Mouse (Mus musculus): ENCODE data around the gene Gm9817. TPM values are rescaled to one million over a fixed set of nuclear protein-coding genes. Genes with fewer than 3 reads are reported as not detected.

Gene Gm9817
- polyA plus RNA-seq, 1 experiment = 0.70 TPM

- no peaks in the 10 kb centered on the region for H3K36me3 ChIP-seq (ENCODE audit: control insufficient read depth, insufficient read depth, low read length, poor library complexity, severe bottlenecking)
- no peak overlapping the region for H3K27ac ChIP-seq (ENCODE audit: insufficient read depth, low read length)
- no peaks in the 10 kb centered on the region for H3K4me1 ChIP-seq (ENCODE audit: control insufficient read depth, insufficient read depth, low read length)
- H3K27me3 ChIP-seq (ENCODE audit: control insufficient read depth, insufficient read depth, low read length, poor library complexity, severe bottlenecking) = no peaks in the 10 kb centered on the region
- no peak overlapping the region for H3K9ac ChIP-seq (ENCODE audit: low read depth, poor library complexity, severe bottlenecking)
- TF ChIP-seq EP300 (IDR thresholded peaks at IDR 0.05; ENCODE audit: insufficient read depth, low read depth, low read length) (no peak), POLR2A (IDR thresholded peaks at IDR 0.05; ENCODE audit: insufficient read depth, low read length) (no peak), CTCF (IDR thresholded peaks at IDR 0.05; ENCODE audit: low read depth, low read length) (no peak)
- no peaks in the 10 kb centered on the region for H3K9me3 ChIP-seq (replicated peaks; ENCODE audit: control insufficient read depth, insufficient read depth, low read length, poor library complexity, severe bottlenecking)
- H3K4me3 ChIP-seq (ENCODE audit: low read depth, low read length) = no peak overlapping the region
These were observed 29.1 kb upstream of the Gm9817 start for GRCm38 (mm10) chr13:45049261-45050020.

GRCm38 (mm10) chr13:45052805-45053204 lies 25.7 kb upstream of the Gm9817 start:
- Histone ChIP-seq H3K4me3 (ENCODE audit: low read depth, low read length) (no peak overlapping the region), H3K36me3 (ENCODE audit: control insufficient read depth, insufficient read depth, low read length, poor library complexity, severe bottlenecking) (no peaks in the 10 kb centered on the region)

GRCm38 (mm10) chr13:45053843-45054242 lies 24.6 kb upstream of the Gm9817 start:
- no peaks in the 10 kb centered on the region for H3K4me1 ChIP-seq (ENCODE audit: control insufficient read depth, insufficient read depth, low read length)
- no peaks in the 10 kb centered on the region for H3K27me3 ChIP-seq (ENCODE audit: control insufficient read depth, insufficient read depth, low read length, poor library complexity, severe bottlenecking)

More at GRCm38 (mm10) chr13:45052805-45053204, 25.7 kb upstream of the Gm9817 start:
- H3K27ac ChIP-seq (ENCODE audit: insufficient read depth, low read length) = no peak overlapping the region
- no peak overlapping the region for H3K9ac ChIP-seq (ENCODE audit: low read depth, poor library complexity, severe bottlenecking)
- TF ChIP-seq POLR2A (IDR thresholded peaks at IDR 0.05; ENCODE audit: insufficient read depth, low read length) (no peak), EP300 (IDR thresholded peaks at IDR 0.05; ENCODE audit: insufficient read depth, low read depth, low read length) (no peak), CTCF (IDR thresholded peaks at IDR 0.05; ENCODE audit: low read depth, low read length) (no peak)
- no peaks in the 10 kb centered on the region for H3K4me1 ChIP-seq (ENCODE audit: control insufficient read depth, insufficient read depth, low read length)
- no peaks in the 10 kb centered on the region for H3K9me3 ChIP-seq (replicated peaks; ENCODE audit: control insufficient read depth, insufficient read depth, low read length, poor library complexity, severe bottlenecking)
- no peaks in the 10 kb centered on the region for H3K27me3 ChIP-seq (ENCODE audit: control insufficient read depth, insufficient read depth, low read length, poor library complexity, severe bottlenecking)

GRCm38 (mm10) chr13:45059206-45059605 lies 19.3 kb upstream of the Gm9817 start:
- Histone ChIP-seq H3K4me1 (ENCODE audit: control insufficient read depth, insufficient read depth, low read length) (no peaks in the 10 kb centered on the region), H3K9me3 (replicated peaks; ENCODE audit: control insufficient read depth, insufficient read depth, low read length, poor library complexity, severe bottlenecking) (no peaks in the 10 kb centered on the region), H3K27me3 (ENCODE audit: control insufficient read depth, insufficient read depth, low read length, poor library complexity, severe bottlenecking) (no peaks in the 10 kb centered on the region), H3K36me3 (ENCODE audit: control insufficient read depth, insufficient read depth, low read length, poor library complexity, severe bottlenecking) (no peaks in the 10 kb centered on the region), H3K9ac (ENCODE audit: low read depth, poor library complexity, severe bottlenecking) (no peak overlapping the region), H3K27ac (ENCODE audit: insufficient read depth, low read length) (no peak overlapping the region), H3K4me3 (ENCODE audit: low read depth, low read length) (no peak overlapping the region)
- TF ChIP-seq POLR2A (IDR thresholded peaks at IDR 0.05; ENCODE audit: insufficient read depth, low read length) (no peak), CTCF (IDR thresholded peaks at IDR 0.05; ENCODE audit: low read depth, low read length) (no peak), EP300 (IDR thresholded peaks at IDR 0.05; ENCODE audit: insufficient read depth, low read depth, low read length) (no peak)

More at GRCm38 (mm10) chr13:45053843-45054242, 24.6 kb upstream of the Gm9817 start:
- no peak for TF ChIP-seq EP300 (IDR thresholded peaks at IDR 0.05; ENCODE audit: insufficient read depth, low read depth, low read length)
- H3K36me3 ChIP-seq (ENCODE audit: control insufficient read depth, insufficient read depth, low read length, poor library complexity, severe bottlenecking) = no peaks in the 10 kb centered on the region
- no peak overlapping the region for H3K4me3 ChIP-seq (ENCODE audit: low read depth, low read length)
- H3K27ac ChIP-seq (ENCODE audit: insufficient read depth, low read length) = no peak overlapping the region
- no peaks in the 10 kb centered on the region for H3K9me3 ChIP-seq (replicated peaks; ENCODE audit: control insufficient read depth, insufficient read depth, low read length, poor library complexity, severe bottlenecking)
- no peak overlapping the region for H3K9ac ChIP-seq (ENCODE audit: low read depth, poor library complexity, severe bottlenecking)

- no peaks in the 10 kb centered on the region for H3K27me3 ChIP-seq (ENCODE audit: control insufficient read depth, insufficient read depth, low read length, poor library complexity, severe bottlenecking)
- H3K4me1 ChIP-seq (ENCODE audit: control insufficient read depth, insufficient read depth, low read length) = no peaks in the 10 kb centered on the region
- H3K9ac ChIP-seq (ENCODE audit: low read depth, poor library complexity, severe bottlenecking) = no peak overlapping the region
- H3K9me3 ChIP-seq (replicated peaks; ENCODE audit: control insufficient read depth, insufficient read depth, low read length, poor library complexity, severe bottlenecking) = no peaks in the 10 kb centered on the region
- no peak overlapping the region for H3K27ac ChIP-seq (ENCODE audit: insufficient read depth, low read length)
- no peak overlapping the region for H3K4me3 ChIP-seq (ENCODE audit: low read depth, low read length)
- H3K36me3 ChIP-seq (ENCODE audit: control insufficient read depth, insufficient read depth, low read length, poor library complexity, severe bottlenecking) = no peaks in the 10 kb centered on the region
- TF ChIP-seq POLR2A (IDR thresholded peaks at IDR 0.05; ENCODE audit: insufficient read depth, low read length) (no peak), EP300 (IDR thresholded peaks at IDR 0.05; ENCODE audit: insufficient read depth, low read depth, low read length) (no peak), CTCF (IDR thresholded peaks at IDR 0.05; ENCODE audit: low read depth, low read length) (no peak)
These were observed 15.3 kb upstream of the Gm9817 start for GRCm38 (mm10) chr13:45063146-45063545.

- TF ChIP-seq CTCF (IDR thresholded peaks at IDR 0.05; ENCODE audit: low read depth, low read length) (no peak), POLR2A (IDR thresholded peaks at IDR 0.05; ENCODE audit: insufficient read depth, low read length) (no peak), EP300 (IDR thresholded peaks at IDR 0.05; ENCODE audit: insufficient read depth, low read depth, low read length) (no peak)
- Histone ChIP-seq H3K4me1 (ENCODE audit: control insufficient read depth, insufficient read depth, low read length) (no peaks in the 10 kb centered on the region), H3K4me3 (ENCODE audit: low read depth, low read length) (no peak overlapping the region), H3K27ac (ENCODE audit: insufficient read depth, low read length) (no peak overlapping the region), H3K9me3 (replicated peaks; ENCODE audit: control insufficient read depth, insufficient read depth, low read length, poor library complexity, severe bottlenecking) (no peaks in the 10 kb centered on the region), H3K9ac (ENCODE audit: low read depth, poor library complexity, severe bottlenecking) (no peak overlapping the region), H3K36me3 (ENCODE audit: control insufficient read depth, insufficient read depth, low read length, poor library complexity, severe bottlenecking) (no peaks in the 10 kb centered on the region), H3K27me3 (ENCODE audit: control insufficient read depth, insufficient read depth, low read length, poor library complexity, severe bottlenecking) (no peaks in the 10 kb centered on the region)
These were observed 13.5 kb upstream of the Gm9817 start for GRCm38 (mm10) chr13:45064951-45065350.

Data from ES-Bruce4 (cell line).